Mouse (Mus musculus) thymus, adult 2 months (tissue): ENCODE results near the gene Mydgf. TPM values are rescaled to one million over a fixed set of nuclear protein-coding genes. Genes with fewer than 3 reads are reported as not detected.
A peak's percentile ranks its signal among the peaks of the same experiment; 100 is the strongest.

Experiments used
- DNase-seq: peaks from one replicate; pipeline ENCODE4 v3.0.0; 2021
- H3K27ac ChIP-seq: fragments of 200-500 bp; 2 replicates; pipeline ENCODE4 v1.5.1; 2012; ENCODE audit warnings: low read length, control low read depth; ENCODE audit not compliant: control insufficient read depth, insufficient read depth
- H3K27me3 ChIP-seq: fragments of 200-500 bp; 2 replicates; pipeline ENCODE4 v1.6.1; 2012; ENCODE audit warnings: mild to moderate bottlenecking, low read length, moderate library complexity, mixed read lengths; ENCODE audit not compliant: control insufficient read depth, insufficient read depth
- H3K36me3 ChIP-seq: fragments of 200-500 bp; 2 replicates; pipeline ENCODE4 v1.6.1; 2012; ENCODE audit warnings: mild to moderate bottlenecking, low read length, moderate library complexity; ENCODE audit not compliant: control insufficient read depth, insufficient read depth
- H3K4me1 ChIP-seq: fragments of 200-500 bp; replicated peaks from 2 replicates; pipeline ENCODE4 v1.6.1; 2012; ENCODE audit warnings: low read length; ENCODE audit not compliant: control insufficient read depth, insufficient read depth
- H3K4me3 ChIP-seq: fragments of 200-500 bp; 2 replicates; pipeline ENCODE4 v1.5.1; 2012; ENCODE audit warnings: mild to moderate bottlenecking, low read length, control low read depth, moderate library complexity; ENCODE audit not compliant: control insufficient read depth, insufficient read depth
- CTCF ChIP-seq: fragments of 200-500 bp; IDR thresholded peaks from 2 replicates; pipeline ENCODE4 v1.5.1; 2012; ENCODE audit warnings: mild to moderate bottlenecking, control low read depth, low read length, moderate library complexity, borderline replicate concordance; ENCODE audit not compliant: control insufficient read depth, poor library complexity, insufficient read depth; ENCODE audit errors: extremely low read depth
- POLR2A ChIP-seq: fragments of 200-500 bp; IDR thresholded peaks from 2 replicates; pipeline ENCODE4 v1.6.1; 2012; ENCODE audit warnings: mild to moderate bottlenecking, low read length, control low read depth, moderate library complexity; ENCODE audit not compliant: control insufficient read depth, poor library complexity, insufficient read depth; ENCODE audit errors: extremely low read depth
- WGBS: fragments of 180-500 bp; shearing (Covaris S2); methylation state at CpG from one replicate; pipeline ENCODE4 v1.1.7; 2018; 5-methylcytosine and 5-hydroxymethylcytosine counted together
- polyA plus RNA-seq: library from polyadenylated mRNA; depleted of rRNA; stranded (reverse); fragments of >200 nt; gene quantifications from 2 replicates; pipeline ENCODE4 v1.2.3, GENCODE M21; 2012

The Mydgf gene
- polyA plus RNA-seq, 1 experiment = 62.3 TPM

GRCm38 (mm10) chr17:56165671-56166070, 18.0 kb downstream of the Mydgf start:
- no peak for DNase-seq
- 96% methylated on average over 11 of the region's 11 CpGs for WGBS
- TF ChIP-seq POLR2A (no peak), CTCF (no peak)
- Histone ChIP-seq H3K27ac (no peak overlapping the region), H3K27me3 (no peaks in the 10 kb centered on the region), H3K36me3 (no peaks in the 10 kb centered on the region), H3K4me3 (no peak overlapping the region), H3K4me1 (peaks cover 29% of the 10 kb centered on the region)

DNA sequence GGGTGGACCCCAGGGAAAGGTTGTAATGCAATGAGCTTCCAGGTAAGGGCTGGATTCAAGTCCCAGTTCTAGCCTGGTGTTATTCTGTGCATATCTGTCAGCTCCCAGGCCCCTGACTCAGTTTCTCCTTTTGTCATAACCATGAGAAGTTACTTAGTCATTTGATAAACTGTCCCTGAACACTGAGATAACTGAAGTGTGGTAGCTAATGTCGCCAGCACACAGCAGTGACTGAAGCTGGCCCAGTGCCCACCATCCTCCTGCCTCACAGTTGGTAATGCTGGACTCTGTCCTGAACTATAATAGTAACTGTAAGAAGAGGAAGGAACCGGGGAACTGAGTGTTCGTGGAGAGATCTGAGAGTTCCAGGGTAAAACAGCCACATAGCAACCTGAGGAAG, 19.2 kb downstream of the Mydgf start:
- 69% methylated on average over 3 of the region's 3 CpGs for WGBS
- Histone ChIP-seq H3K4me3 (no peak overlapping the region), H3K27me3 (no peaks in the 10 kb centered on the region), H3K4me1 (peaks cover 24% of the 10 kb centered on the region), H3K27ac (no peak overlapping the region), H3K36me3 (no peaks in the 10 kb centered on the region)
- TF ChIP-seq CTCF = no peak
- no peak for TF ChIP-seq POLR2A
- DNase-seq = no peak

GRCm38 (mm10) chr17:56163523-56164102, 20.1 kb downstream of the Mydgf start:
- H3K4me1 ChIP-seq = peaks cover 24% of the 10 kb centered on the region
- no peak for TF ChIP-seq POLR2A
- TF ChIP-seq CTCF = no peak
- no peaks in the 10 kb centered on the region for H3K36me3 ChIP-seq
- H3K4me3 ChIP-seq = peak overlapping the region; percentile 22; the same call in 1 of the 2 replicates
- peak; percentile 72 for DNase-seq
- no peaks in the 10 kb centered on the region for H3K27me3 ChIP-seq
- H3K27ac ChIP-seq = peak overlapping the region; percentile 60
- WGBS = 24% methylated on average over 6 of the region's 6 CpGs

DNA sequence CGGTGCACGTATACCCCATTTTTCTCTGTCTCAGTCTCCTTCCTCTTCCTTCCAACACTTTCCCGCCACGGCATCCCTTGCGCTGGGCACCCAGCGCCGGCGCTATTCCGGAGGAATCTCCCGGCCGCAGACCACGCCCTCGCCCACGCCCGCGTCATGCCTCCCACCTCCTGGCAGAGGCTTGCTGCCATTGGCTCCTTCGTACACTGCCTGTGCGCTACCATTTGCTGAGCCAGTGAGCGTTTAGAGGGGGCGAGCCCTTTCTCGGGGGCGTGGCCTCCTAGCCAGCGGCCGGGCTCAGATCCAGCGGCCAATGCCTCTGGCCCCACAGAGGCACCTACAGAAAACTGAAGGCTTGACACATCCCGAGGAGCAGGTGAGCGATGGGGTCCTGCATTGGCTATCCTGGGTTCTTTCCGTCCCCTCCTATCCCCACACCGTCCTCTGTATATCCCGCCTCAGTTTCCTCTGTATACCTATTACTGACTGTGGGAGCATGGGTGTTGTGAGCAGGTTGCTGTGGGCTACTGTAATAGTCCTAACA, 21.4 kb downstream of the Mydgf start, which contains the start of gene Tnfaip8l1:
TSS of gene Tnfaip8l1 (plus strand) at position 247 of the 544 bp plus-strand sequence.
- peak; percentile 93 for DNase-seq
- Histone ChIP-seq H3K27ac (peak within 1 kb of the TSS; percentile 45), H3K4me3 (peak within 1 kb of the TSS; percentile 65), H3K4me1 (peaks cover 24% of the 10 kb centered on the region), H3K36me3 (no peaks in the 10 kb centered on the region), H3K27me3 (no peaks in the 10 kb centered on the region)
- TF ChIP-seq POLR2A = peak; percentile 51
- TF ChIP-seq CTCF = peak; percentile 65; the same call in 1 of the 2 replicates
- 2% methylated on average over 30 of the region's 30 CpGs for WGBS

DNA sequence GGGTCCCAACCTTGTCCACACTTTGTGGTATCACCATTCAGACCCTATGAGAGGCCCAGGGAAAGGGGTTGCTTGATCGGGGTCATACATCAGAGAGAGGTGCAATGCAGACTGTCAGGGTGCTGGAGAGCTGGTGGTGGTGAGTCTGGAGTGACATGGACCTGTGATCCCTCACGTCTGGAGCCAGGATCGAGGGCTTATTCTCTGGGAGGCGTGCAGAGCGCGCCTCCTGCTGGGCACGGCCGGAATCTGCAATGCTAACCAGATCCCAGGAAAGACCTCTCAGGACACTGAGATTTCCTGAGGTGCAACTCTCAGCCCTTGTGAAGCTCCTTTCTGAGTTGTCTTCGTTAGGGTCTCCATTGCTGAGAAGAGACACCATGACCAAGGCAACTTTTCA, 24.0 kb downstream of the Mydgf start:
- Histone ChIP-seq H3K27ac (no peak overlapping the region), H3K27me3 (no peaks in the 10 kb centered on the region; the same call in 1 of the 2 replicates), H3K36me3 (no peaks in the 10 kb centered on the region), H3K4me1 (peaks cover 24% of the 10 kb centered on the region), H3K4me3 (no peak overlapping the region)
- peak; percentile 92 for TF ChIP-seq CTCF
- TF ChIP-seq POLR2A = no peak
- 4% methylated on average over 9 of the region's 9 CpGs for WGBS
- peak; percentile 39 for DNase-seq

DNA sequence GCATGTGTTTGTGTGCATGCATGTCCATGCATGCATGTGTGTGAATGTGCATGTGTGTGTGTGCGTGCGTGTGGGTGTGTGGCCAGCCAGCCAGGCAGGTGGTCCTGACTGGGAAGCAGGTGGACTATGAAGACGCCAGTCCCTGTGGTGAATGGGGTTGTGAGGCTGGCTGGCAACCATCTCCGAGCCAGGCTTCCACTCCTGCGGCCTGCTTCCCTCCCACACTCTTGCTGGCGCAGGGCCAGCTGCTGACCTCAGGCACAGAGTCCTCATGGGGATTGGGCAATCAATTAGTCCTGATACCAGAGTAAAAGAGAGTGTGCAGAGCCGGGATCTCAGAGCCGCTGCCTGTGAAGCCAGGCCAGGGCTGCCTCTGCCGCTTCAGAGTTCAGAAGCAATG, 30.1 kb downstream of the Mydgf start:
- Histone ChIP-seq H3K36me3 (no peaks in the 10 kb centered on the region), H3K4me1 (peaks cover 8% of the 10 kb centered on the region), H3K27me3 (no peaks in the 10 kb centered on the region; the same call in 1 of the 2 replicates), H3K27ac (no peak overlapping the region), H3K4me3 (no peak overlapping the region)
- no peak for DNase-seq
- 63% methylated on average over 9 of the region's 9 CpGs for WGBS
- TF ChIP-seq CTCF (no peak), POLR2A (no peak)
